Mouse (Mus musculus) inflammation-experienced regulatory T-cells, adult 6 months (primary cell): ENCODE results near the gene Wbp1l. TPM values are rescaled to one million over a fixed set of nuclear protein-coding genes. Genes with fewer than 3 reads are reported as not detected.
A peak's percentile ranks its signal among the peaks of the same experiment; 100 is the strongest.

ENCODE experiments used
- ATAC-seq: one replicate; pipeline ENCODE4 v1.8.0; 2017
- polyA plus RNA-seq, 3 experiments: library from polyadenylated mRNA; unstranded; fragments of 100-300 nt; shearing (Covaris generic); gene quantifications; one replicate each; pipeline ENCODE4 v1.2.1; 2017

Wbp1l gene
- polyA plus RNA-seq, 3 experiments from 2014 or later, result 16.4 to 19.4 (median 16.5) TPM

DNA sequence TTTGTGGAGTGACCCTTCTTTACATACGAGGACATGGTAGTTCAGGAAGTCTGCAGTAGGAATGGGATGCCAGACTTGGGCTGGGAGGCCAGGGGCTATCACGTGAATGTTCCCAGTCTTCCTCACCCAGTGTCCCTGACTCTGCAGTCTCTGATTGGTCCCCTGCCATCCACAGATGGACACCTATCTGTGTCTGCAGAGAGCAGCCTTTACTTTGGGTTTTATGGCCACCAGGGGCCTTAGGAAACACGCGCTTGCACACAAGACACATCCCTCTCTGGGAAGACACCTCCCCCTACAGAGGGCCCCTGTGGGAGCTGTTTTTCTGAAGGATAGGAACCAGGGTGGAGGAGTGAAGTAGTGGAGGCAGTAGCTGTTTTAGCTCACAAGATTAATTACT, 62.6 kb downstream of the Wbp1l start:
- no peak for ATAC-seq

DNA sequence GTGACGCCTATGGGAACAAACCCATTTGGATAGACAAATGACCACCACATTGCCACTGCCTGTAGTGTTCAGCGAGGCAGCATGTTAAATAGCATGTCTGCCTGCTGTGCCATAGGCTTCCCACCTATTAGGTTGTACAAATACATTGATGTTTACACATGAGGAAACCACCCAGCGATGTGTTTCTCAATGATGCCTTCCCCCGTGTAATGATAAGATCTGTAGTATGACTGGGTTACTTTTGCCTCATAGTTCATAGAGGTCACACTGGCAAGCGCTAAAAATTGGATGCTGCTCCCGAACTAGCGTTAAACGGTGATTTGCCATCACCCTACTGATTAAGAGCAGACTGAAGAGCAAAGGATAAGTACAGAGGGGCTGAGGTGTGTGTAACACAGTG, 63.3 kb downstream of the Wbp1l start:
- no peak for ATAC-seq

DNA sequence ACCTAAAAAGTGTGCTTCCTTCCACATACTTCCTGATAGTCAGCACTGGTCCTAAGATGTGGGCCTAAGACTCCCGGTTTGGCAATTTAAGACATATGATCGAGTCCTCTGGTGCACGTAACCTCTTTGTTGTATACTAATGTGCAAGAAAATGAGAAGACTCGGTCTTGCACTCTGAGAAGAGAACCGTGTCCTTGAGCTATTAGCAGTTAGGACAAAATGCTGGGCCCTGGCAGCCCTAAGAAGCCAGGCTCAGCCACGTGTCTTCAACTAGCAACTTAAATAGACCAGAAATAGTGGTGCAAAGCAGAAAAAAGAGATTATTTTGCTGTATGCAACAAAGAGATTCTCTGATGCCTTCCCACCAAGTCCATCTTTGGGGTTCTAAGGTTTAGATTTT, 63.9 kb downstream of the Wbp1l start:
- ATAC-seq, result no peak

DNA sequence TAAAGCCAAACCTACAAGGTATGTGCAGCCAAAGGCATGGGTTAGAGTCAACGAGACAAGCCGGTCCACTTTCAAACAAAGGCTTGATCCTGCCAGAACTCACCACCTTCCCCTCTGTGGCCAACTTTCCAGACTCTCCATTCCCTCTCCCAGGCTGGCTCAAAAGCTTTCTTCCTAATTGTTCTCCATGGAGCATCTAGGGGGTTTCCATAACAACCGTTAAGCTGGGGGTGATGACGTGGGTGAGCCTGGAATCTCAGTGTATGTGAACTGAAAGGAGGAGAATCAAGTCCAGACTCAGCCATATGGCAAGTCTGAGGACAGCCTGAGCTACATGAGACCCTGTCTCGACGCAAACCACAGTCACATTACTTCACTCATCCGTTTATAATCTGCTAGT, 66.6 kb downstream of the Wbp1l start:
- no peak for ATAC-seq

DNA sequence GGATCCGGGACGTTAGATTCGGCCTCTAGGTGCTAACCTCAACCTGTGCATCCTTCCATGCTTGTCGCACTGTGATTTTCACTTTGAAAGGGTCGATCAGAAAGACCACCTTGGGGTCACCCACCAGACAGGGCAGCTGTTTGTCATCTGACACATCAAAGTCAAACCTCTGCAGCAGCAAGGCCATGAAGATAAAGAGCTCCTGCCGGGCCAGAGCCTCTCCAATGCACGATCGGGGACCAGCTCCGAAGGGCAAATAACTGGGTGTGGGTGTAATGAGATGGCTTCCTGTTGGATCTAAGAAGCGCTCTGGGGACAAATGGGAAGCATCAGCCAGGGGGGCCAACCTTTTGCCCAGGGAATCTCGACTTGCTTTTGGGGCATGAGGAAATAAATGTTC, 68.4 kb downstream of the Wbp1l start:
- no peak for ATAC-seq

DNA sequence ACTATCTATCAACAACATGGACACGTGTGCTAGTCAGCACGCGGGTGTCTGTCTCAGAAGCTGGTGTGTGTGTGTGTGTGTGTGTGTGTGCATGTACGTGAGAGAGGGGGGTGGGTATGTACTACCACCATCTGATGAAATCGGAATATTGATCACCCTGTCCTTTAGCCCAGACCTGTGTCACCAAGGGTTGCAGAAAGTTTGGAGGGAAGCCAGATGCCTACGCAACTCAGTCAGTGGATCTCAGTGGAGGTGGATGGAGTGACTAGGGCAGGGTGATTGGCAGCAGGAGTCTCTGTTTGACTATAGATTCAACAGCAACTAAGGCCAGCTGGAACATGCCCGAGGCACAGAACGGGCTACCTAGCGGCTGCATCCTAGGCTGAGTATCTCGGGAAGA, 69.4 kb downstream of the Wbp1l start:
- ATAC-seq, result no peak

DNA sequence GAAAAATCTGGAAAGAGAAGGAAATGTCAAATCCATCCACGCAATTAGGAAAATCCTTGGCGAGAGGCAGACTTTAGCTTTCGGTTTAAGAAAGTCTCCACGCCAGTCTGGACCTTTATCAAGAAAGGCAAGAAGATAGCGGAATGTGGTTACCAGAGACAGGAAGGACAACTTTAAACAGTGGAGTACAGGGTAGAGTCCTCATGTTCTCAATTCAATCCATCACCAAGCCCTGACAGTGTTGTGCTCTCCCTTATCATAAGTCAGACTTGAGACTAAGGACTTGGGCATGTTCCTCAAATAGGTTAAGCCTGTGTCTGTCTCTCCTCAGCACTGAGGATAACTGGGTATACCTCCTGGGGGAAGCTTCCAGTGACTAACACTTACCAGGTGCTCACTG, 70.9 kb downstream of the Wbp1l start:
- ATAC-seq, result no peak

DNA sequence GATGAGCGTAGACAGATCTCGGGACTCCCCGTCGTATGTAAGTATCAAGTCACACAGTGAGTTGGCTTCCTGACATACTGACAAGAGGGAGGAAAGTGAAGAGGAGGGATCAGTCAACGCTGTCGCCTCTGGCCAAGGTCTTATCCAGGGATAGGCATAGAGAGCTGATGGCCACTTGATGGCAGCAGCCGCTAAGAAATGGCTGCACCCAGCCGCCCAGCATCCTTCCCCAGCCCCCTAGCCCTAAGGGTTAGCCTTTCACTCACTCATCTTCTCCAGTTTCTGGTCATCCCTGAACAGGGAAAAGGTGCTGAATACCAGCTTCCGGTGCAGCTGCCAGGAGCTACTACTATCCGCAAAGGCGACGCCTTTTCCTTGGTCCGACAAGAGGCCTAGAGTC, 71.8 kb downstream of the Wbp1l start:
- ATAC-seq, result no peak

DNA sequence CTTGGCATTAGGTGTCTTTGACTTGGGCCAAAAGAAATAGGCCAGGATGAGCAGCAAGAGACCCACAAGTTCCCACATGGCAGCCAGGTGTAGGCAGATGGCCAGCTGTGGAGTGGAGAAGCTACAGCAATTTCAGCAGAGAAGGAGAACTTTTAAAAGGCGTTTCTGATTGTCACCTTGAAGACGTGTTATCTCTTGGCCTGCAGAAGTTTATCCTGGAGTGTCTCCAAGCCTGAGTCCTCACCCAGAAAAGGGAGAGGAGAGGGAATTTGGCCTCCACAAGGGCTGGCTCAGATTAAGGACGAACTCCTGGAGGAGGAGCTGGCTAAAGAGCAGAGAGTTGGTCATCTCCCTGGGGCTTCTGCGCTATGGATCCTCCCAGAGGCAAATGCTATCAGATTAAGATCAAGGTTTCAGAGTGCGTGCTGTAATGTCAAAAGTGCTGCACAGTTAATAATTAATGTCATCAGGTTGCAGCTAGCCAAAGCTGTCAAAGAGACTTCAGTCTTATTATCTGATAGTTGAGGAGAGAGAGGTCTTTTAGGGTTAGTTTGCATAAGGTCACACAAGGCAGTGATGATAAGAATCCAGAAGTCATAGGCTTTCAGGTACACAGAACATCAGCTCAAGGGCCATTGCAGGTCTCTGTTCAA, 74.0 kb downstream of the Wbp1l start, which contains the start of gene Cyp17a1:
Gene Cyp17a1, minus strand, starts transcription at position 407 of the 653 bp plus-strand sequence.
- no peak for ATAC-seq

DNA sequence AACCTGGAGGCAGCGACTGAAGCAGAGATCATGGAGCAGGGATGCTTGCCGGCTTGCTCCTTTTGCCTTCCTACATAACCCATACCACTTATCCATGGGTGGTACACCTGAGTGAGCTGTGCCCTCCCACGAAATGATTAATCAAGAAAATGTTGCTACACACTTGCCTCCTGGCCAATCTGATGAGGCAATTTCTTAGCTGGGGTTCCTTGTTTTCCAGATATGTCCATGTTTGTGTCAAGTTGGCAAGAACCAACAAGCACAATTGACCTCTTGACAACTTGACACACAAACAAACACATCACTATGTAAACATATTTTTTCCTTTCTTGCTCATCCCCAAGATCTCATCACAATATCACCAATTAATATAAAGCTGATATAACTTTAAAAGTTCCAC, 76.8 kb downstream of the Wbp1l start:
- ATAC-seq, result no peak

DNA sequence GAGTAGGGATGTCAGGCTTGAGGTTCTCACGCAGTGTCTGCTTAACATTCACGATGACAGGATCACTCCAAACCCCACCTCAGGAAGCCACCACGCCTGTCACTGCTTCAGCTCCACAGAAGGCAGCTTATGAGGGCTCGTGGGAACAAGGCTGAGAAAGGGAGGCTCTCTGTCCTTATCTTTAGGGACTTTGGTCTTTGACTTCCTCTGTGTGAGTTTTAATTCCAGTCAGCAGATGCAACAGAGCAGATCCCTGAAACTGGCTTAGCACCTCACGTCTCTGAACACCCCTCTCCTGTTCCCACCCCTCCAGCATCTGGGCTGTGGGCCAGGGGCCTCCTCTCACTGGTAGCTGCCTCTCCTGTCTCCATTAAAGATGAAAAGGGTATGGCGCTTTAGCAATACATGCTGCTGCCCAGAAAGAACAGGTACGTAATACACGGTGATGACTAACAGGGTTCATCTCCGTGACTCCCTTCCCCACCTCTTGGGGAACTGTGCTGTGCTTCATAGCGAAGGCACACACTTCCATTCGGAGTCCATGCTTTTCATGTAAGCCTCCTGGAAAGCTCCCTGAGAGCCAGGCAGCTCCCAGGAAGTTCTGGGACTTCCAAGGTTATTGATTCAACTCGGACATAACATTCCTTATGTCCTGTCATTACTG, 81.0 kb downstream of the Wbp1l start:
- no peak for ATAC-seq

DNA sequence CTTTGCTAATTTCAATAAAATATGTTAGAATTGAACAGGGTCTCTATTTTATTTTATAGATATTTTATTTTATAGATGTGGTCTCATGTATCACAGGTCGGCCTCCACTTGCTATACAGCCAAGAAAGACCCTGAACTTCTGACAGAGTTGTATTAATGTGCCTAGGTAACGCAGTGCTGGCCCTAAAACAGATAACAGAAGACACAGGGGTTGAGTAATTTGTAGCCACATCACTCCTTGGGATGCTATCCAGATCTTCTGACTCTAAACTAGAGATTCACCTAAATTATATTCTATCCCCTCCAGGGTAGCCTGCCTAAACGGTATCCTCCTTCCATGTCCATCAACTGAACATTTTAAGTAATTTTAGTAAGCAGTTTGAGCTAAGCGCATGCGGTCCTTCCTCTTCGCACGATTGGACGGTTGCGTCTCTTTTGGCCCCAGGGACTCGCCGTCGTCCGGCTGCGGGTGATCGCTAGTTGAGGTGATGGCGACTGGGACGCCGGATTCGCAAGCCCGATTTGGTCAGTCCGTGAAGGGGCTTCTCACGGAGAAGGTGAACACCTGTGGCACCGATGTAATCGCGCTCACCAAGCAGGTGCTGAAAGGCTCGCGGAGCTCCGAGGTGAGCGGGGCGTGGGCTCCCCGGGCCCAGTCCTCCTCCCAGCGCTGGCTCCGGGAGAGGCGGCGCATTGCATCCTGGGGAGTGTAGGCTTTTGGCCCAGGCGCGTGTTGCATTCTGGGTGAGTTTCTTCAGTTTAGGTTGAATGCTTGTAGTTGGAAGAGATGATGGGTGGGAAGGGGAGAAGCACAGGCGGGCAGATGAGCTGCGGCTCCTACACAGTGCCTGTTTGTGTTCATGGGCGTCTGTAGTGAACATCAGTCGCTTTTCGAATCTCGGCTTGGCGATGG, 90.8 kb downstream of the Wbp1l start, which contains the start of gene Borcs7:
Gene Borcs7, plus strand, starts transcription at position 447 of the 913 bp plus-strand sequence.
- peak; percentile 94 for ATAC-seq

DNA sequence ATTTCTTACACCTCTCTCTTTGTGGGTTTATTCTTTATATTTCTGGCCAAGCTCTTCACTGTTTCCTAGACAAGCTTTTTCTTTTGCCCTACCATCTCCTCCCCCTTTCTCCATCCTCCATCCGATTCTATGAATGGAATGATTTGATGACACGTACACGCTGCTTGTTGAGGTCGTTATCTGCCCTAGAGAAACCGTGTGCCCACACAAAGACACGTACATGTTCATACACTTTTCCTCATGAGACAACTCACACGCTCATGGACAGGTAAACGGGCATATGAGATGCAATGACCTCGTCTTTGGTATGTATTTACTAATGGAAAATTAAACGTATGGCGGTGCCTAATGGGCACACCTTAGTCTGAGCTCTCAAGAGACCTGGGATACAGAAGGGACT, 91.5 kb downstream of the Wbp1l start:
- no peak for ATAC-seq

DNA sequence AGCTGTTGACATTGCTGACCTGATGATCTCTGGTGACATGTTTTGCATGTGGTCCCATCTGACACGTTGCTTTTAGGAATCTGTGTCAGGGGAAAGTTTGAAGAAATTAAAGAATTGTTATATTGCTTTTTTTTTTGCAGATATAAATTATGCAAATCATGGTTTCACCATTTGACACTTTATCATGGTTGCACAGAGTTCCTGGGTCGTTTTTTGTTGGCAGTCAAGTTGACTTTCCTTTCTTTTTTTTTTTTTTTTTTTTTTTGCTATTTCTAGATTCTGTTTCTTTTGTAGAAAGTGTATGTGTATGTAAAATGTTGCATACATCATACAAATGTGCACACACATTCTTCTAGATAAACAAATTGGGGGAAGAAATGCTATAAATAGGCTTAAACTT, 92.2 kb downstream of the Wbp1l start:
- ATAC-seq, result no peak

DNA sequence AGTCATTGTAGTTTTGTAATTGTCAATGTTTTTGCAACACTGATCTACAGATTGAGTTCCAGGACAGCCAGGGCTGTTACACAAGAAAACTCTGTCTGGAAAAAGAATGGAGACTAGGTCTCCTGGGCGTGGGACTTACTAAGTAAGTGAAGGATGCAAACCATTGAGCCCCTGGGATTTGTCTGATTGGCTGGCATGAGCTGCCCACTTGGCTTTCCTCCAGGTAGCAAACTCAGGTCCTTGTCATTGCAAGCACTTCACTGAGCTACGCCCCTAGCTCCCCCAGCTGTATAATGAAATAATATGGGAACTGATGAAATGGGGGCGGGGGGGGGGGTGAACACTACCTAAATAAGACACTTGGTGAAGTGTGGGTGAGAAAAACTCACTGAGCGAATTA, 94.3 kb downstream of the Wbp1l start:
- no peak for ATAC-seq

DNA sequence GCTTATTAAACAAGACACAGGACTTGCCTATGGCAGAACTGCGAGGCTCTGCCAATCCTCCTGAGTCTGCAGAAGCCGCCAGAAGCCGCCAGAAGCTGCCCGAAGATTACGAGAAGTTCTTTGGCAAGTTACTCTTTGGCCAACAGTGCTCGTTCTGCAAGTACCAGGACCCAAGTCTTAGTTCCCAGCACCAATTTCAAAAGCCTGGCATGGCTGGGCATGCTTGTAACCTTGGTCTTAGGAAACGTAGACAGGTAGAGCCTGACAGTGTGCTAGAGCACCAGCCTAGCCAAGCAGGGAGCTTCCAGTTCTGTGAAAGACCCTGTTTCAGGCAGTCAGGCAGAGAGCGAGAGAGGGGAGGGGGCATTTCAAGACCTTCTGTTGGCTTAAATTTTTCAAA, 97.6 kb downstream of the Wbp1l start:
- no peak for ATAC-seq

DNA sequence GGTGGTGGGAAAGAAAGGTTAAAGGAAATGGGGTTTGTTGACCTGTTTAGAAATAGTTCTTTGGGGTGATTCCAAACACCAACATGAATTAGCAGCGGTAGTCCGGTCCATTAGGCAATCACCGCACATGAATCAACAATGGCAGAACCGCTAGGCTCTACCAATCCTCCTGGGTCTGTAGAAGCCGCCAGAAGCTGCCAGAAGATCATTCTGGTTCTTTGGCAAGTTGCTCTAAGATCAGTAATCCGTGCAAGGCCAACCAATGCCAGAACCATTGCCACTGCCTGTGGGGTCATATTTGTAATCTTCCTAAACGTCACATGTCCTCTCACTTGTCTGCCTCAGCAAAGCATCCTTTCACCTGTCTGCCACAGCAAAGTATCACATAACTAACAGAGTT, 98.1 kb downstream of the Wbp1l start:
- no peak for ATAC-seq

DNA sequence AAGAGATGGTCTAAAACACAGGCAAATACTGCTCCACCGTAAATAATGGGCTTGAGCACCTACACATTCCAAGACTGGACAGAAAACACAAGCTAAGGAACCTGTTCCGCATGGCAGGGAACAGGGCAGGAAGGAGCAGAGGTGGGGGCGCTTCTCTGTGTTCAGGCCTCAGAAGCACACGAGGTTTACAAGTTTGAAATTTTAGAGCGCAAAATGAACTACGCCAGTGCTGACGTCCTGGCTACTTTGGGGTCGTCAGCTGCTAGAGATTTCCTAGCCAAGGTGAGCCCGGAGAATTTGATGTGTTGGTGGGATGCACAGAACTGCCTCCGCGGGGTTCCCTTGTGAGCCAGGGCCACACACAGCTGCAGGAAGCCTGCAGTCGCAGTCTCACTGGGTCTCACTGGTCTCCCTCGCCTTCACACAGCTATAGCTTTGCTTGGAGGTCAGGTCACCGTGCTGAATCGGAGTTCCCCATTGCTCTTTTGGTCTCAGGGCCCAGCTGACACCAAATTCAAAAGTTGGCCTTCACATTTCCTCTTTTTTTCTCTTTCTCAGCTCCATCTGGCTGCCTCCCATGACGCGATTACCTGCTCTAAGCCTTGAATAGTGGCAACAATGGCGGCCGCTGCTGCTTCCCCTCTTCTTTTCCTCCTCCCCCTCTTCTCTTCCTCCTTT, 99.1 kb downstream of the Wbp1l start:
- ATAC-seq, result no peak

DNA sequence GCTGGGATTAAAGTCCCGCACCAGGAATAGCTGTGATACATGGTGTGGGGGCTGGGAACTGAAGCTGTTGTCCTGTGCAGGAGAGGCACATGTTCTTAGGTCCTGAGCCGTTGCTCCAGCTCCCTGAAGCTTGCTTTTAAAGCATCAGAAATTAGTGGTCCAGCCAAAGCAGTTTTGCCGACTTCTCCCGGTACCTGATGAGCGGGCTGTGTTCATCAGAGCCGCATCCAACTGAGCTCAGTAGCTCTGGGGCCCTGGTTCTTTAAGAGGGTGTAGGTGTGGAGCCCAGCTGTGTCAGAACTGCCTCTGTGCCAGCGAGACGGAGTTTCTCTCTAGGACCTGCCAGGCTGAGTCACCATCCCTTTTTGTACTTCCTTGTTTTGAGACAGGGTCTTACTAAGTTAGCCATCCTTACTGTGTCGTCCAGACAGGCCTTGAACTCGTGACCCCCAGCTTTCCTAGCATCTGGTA, 100.2 kb downstream of the Wbp1l start:
- ATAC-seq, result no peak

DNA sequence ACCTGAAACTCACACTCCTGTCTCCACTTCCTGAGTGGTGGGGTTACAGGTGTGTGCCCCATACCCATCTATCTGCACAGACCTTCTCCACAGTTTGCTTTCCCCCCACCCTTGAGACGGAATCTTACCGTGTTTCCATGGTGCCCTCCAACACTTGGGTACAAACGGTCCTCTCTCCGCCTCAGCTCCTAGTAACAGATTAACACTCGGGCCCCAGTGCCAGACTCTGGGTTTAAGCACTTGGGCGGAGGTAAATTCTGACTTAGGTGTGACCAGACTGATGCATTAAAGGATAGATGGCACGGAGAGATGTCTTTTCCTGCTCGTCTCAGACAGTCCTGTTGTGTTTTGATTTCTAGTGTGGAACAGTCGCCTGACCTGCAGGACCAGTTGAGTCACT, 102.3 kb downstream of the Wbp1l start:
- no peak for ATAC-seq

DNA sequence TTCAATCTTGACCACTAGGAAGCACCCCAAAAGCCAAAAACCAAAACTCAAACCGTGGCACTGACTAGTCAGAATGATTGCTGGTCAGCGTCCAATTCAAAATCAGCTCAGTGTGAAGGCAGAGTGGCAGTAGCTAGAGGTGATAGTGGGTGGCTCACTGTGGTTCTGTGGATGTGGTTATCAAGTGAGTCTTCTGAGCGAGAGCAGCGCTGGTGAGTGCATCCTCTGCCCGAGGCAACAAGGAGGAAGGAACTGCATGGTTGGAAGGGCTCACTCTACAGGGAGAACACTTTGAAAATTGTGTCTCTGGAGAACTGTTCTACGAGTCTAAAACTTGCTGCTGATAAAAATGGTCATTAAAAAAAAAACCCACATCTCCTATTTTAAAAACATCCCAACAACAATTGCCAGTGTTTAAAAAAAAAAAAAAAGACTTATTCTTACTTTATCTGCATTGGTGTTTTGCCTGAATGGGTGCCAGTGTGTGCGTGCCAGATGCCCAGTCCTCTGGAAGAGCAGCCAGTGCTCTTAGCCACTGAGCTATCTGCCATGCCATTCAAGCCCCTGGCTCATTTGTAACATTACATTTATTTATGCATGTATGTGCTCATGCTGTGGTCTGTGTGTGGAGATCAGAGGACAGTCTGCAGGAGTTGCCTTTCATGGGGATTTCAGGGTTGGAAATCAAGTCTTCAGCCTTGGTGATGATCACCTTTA, 107.1 kb downstream of the Wbp1l start:
- ATAC-seq, result no peak
